Mouse (Mus musculus) spleen, postnatal 36 days (tissue): ENCODE measurements around the gene Ahr.

Source experiments
- DNase-seq, 2 experiments: peaks; one replicate each; pipeline ENCODE4 v3.0.0; 2022; ENCODE audit warnings: low spot score in 2 of 2, mixed read lengths in 1 of 2

Gene Ahr

GRCm38 (mm10) chr12:35503586-35503985 lies 31.3 kb downstream of the Ahr start:
- DNase-seq, result no peak

GRCm38 (mm10) chr12:35501476-35501875 lies 33.4 kb downstream of the Ahr start:
- no peak for DNase-seq

- DNase-seq, result no peak
These were observed 39.6 kb downstream of the Ahr start for GRCm38 (mm10) chr12:35495195-35495594.

GRCm38 (mm10) chr12:35480764-35481163 lies 54.1 kb downstream of the Ahr start:
- DNase-seq, result no peak

GRCm38 (mm10) chr12:35478906-35479305 lies 55.9 kb downstream of the Ahr start:
- no peak for DNase-seq

- DNase-seq, result no peak
These were observed 71.4 kb downstream of the Ahr start for GRCm38 (mm10) chr12:35463457-35463856.

GRCm38 (mm10) chr12:35462667-35463066 lies 72.2 kb downstream of the Ahr start:
- DNase-seq, result no peak

GRCm38 (mm10) chr12:35459662-35460061 lies 75.2 kb downstream of the Ahr start:
- DNase-seq, result no peak
